Mouse (Mus musculus) retina, postnatal 7 days (tissue): ENCODE results near the gene Pim3.
A peak's percentile ranks its signal among the peaks of the same experiment; 100 is the strongest.

Experiments used
- DNase-seq: peaks from one replicate; pipeline ENCODE4 v3.0.0-alpha.2; 2012; ENCODE audit warnings: low read depth, low spot score

The Pim3 gene

GRCm38 (mm10) chr15:88858141-88858541 is 3.8 kb upstream of the Pim3 start:
- no peak for DNase-seq

- DNase-seq = no peak
Observed at GRCm38 (mm10) chr15:88858707-88859106, 3.3 kb upstream of the Pim3 start.

GRCm38 (mm10) chr15:88859206-88859970 is 2.6 kb upstream of the Pim3 start:
- DNase-seq = no peak

- DNase-seq = no peak
Observed at GRCm38 (mm10) chr15:88860781-88861180, 1.2 kb upstream of the Pim3 start.

GRCm38 (mm10) chr15:88862881-88863694 is 1.1 kb downstream of the Pim3 start:
- DNase-seq = no peak

- peak; percentile 82 for DNase-seq
Observed at GRCm38 (mm10) chr15:88863695-88864231, 1.8 kb downstream of the Pim3 start.

GRCm38 (mm10) chr15:88864270-88865030 is 2.5 kb downstream of the Pim3 start:
- DNase-seq = no peak

- DNase-seq = no peak
Observed at GRCm38 (mm10) chr15:88865061-88865460, 3.1 kb downstream of the Pim3 start.

GRCm38 (mm10) chr15:88865888-88866695 is 4.1 kb downstream of the Pim3 start:
- DNase-seq = no peak

GRCm38 (mm10) chr15:88866934-88867356 is 5.0 kb downstream of the Pim3 start:
- no peak for DNase-seq

- DNase-seq = no peak
Observed at GRCm38 (mm10) chr15:88867368-88868023, 5.5 kb downstream of the Pim3 start.

GRCm38 (mm10) chr15:88868024-88868742 is 6.2 kb downstream of the Pim3 start:
- no peak for DNase-seq

- DNase-seq = no peak
Observed at GRCm38 (mm10) chr15:88870418-88871185, 8.6 kb downstream of the Pim3 start.

GRCm38 (mm10) chr15:88874061-88874460 is 12.1 kb downstream of the Pim3 start:
- no peak for DNase-seq

GRCm38 (mm10) chr15:88874477-88874876 is 12.5 kb downstream of the Pim3 start:
- DNase-seq = no peak

GRCm38 (mm10) chr15:88875625-88876081 is 13.7 kb downstream of the Pim3 start:
- DNase-seq = no peak

GRCm38 (mm10) chr15:88876155-88877020 is 14.4 kb downstream of the Pim3 start:
- DNase-seq = peak; percentile 54

GRCm38 (mm10) chr15:88877021-88877400 is 15.0 kb downstream of the Pim3 start:
- no peak for DNase-seq
